Mouse (Mus musculus) heart, postnatal 10 days (tissue): ENCODE data around the gene Tns4. TPM values are rescaled to one million over a fixed set of nuclear protein-coding genes. Genes with fewer than 3 reads are reported as not detected.

Experiments used
- DNase-seq, 2 experiments: peaks; one replicate each; pipeline ENCODE4 v3.0.0; 2021
- intact Hi-C: fragments of 180-260 bp; cut with DNase I; formaldehyde crosslinking; loops from one replicate; pipeline ENCODE4 v1.15.1; 2025
- total RNA-seq, 2 experiments: library from RNA; stranded (reverse); gene quantifications; 2 replicates each; pipeline ENCODE4 v1.2.3; 2021

The Tns4 gene
- total RNA-seq, 2 experiments from 2014 or later, result 0.12 TPM

DNA sequence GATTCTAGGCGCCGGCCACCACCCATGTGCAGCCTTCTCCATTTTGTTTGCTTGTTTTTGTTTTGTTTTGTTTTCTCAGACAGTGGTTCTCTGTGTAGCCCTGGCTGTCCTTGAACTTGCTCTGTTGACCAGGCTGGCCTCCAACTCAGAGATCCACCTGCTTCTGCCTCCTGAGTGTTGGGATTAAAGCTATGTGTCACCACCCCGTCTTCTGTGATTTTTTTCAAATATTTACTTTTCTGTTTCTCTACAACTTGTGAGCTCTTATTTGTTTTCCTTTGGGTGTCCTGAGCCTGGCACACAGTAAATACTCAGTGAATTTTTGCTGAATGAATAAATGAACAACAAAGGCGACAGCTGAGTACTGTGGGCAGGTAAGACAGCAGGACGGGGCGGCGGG lies 26.4 kb downstream of the Tns4 start:
- DNase-seq, result no peak
- intact Hi-C loops, result no loop called here

GRCm38 (mm10) chr11:99060435-99060834 lies 28.7 kb downstream of the Tns4 start:
- intact Hi-C loops, result no loop called here
- peak; percentile 50 to 60 for DNase-seq

- intact Hi-C loops, result no loop called here
- DNase-seq, result peak; percentile 76
Observed at GRCm38 (mm10) chr11:99055571-99056452, 33.3 kb downstream of the Tns4 start.

GRCm38 (mm10) chr11:99055143-99055542 lies 34.0 kb downstream of the Tns4 start:
- peak; percentile 43 to 56 for DNase-seq
- intact Hi-C loops, result no loop called here

DNA sequence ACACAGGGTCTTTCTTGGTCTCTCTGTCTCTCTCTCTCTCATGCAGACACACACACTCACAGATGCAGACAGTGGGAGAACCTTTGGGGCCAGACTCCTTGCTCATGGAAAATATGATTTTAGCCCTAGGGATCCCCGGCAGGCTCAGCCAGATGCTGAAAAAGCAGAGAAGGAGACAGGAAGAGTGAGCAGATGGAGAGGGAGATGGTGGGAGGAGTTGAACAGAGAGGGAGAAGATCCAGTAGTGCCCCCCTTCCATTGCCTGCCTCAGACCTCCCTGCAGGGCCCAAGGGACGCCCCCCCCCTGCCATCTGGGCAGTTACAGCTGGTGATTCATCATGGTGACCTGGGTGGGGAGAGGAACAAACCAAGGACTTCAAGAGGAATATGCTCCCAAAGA lies 41.5 kb downstream of the Tns4 start:
- intact Hi-C loops, result no loop called here
- peak; percentile 60 to 73 for DNase-seq

- intact Hi-C loops, result no loop called here
Observed at GRCm38 (mm10) chr11:99047120-99047519, 42.0 kb downstream of the Tns4 start.

DNA sequence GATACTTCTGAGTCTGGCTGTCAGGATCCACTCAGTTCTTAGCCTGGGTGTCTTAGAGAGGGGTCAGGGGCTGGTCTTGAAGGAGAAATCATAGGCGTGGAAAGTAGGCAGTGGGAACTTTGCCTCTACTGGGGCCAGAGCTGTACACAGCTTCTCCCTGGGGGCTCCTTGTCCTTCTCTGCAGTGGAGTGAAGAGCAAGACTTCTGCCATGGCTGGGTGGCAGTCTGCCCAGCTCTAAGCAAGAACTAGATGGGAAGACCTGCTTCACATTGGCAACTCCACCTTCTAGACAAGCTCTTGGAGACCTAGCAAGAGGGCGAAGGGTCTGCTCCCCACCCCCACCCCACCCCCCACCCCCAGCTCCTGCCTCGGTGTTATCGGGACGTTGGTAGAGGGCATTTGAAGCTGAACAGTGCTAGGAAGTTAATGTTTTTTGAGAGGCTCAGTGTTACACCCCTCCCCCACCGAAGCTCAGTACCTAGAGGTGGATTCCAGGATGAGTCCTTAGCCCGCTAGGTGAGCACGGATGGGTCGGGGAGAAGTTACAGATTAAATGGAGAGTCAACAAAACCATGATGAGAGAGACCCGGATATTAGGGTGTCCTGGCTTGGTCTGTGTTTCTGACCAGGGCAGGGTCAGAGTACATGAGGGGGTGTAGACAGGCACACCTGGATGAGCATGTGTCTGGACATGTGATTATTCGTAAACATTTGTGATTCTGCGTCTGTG lies 43.8 kb downstream of the Tns4 start:
- intact Hi-C loops, result no loop called here
- no peak for DNase-seq

More at GRCm38 (mm10) chr11:99047120-99047519, 42.0 kb downstream of the Tns4 start:
- peak; percentile 94 for DNase-seq

DNA sequence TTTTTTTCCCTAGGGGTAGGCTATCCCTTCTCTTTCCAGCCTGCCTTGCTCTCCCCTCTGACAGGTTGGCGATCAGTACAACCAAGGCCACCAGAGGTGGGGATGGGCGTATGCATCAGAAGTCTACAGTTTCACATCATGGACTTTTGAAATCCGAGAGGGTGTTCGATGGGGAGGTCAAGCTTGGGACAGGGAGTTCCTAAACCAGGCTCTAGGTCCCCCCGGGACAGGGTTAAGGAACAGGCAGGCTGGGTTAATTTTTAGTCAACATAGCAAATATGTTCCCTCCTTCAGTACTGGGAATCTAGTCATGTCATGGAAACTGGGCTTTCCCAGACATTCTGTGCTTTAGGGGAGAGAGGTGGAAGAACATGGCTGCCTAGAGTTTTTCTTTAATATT lies 44.8 kb downstream of the Tns4 start:
- intact Hi-C loops, result no loop called here
- DNase-seq, result no peak

DNA sequence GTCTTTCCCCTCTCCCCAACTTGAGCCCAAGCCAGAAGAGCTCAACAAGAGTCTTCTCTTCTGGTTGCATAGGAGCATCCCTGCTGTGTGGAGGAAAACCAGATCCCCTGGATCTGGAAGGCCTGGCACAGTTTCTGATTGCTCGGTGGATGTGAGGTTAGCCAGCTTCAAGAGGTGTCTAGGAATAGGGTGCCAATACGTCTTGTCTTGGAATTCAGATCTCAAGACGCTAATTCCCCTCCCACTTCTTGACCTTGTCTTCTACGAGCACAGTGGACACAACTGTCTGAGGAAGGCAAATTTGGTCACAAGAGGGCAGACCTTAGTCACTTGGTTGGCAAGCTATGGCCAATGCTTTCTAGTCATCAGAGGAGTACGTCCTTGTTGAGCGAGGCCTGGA lies 45.5 kb downstream of the Tns4 start:
- DNase-seq, result peak in 1 of 2 experiments; percentile 29
- intact Hi-C loops, result no loop called here

DNA sequence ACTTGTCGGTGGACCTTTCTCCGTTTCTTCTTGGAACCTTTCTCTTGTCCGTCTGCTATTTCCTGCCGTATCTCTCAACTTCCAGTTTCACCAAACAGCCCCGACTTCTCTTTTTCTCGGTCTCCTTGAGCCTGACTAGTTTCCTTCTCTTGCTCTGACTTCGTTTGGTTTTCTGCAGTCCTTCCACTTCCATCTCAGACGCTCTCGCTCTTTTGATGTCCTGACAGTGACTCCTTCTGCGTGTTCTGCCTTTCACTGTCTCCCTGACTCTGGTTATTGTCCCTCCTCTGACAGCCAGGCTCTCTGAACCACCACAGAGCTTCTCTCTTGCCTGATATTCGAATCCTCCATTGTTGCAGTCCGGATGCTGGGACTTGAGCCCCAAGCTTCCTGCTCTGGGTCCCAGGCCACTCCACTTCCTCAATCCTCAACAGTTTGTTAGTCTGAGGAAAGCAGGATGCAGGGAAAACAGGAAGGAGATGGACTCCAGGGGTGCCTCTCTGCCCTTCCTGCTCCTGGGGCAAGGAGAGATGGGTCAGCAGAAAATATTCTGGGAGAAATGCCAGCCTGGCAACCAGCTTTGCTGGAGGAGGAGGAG lies 46.2 kb downstream of the Tns4 start:
- DNase-seq, result peak; percentile 66 to 74
- intact Hi-C loops, result no loop called here

- intact Hi-C loops, result loop anchor here (2.0 kb wide), 1 partner anchor 119 kb away; no protein-coding TSS in a partner anchor
- peak; percentile 23 to 32 for DNase-seq
Observed at GRCm38 (mm10) chr11:99041841-99042780, 47.0 kb downstream of the Tns4 start.

DNA sequence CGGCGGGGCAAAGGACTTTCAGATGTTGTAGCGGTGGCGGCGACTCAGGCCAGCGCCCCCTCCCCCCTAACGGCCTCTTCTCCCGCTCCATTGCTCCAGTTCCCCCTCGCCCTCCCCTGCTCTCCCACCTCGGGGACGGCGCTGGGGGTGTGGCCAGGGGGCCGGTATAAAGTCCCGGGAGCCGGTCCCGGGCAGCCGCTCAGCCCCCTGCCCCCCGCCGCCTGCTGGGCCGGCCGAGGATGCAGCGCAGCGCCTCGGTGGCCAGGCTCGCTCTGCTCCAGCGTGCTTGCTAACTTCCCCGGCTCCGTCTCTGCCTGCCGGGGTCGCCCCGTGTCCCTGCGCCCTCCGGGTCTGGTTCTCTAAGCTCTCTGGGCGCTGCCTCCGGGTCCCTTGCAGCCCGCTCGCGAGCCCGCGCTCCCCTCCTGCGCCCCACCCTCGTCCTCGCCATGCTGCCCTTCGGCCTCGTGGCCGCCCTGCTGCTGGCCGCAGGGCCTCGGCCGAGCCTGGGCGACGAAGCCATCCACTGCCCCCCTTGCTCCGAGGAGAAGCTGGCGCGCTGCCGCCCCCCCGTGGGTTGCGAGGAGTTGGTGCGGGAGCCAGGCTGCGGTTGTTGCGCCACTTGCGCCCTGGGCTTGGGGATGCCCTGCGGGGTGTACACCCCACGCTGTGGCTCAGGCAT lies 47.9 kb downstream of the Tns4 start, which contains the start of gene Igfbp4:
TSS of gene Igfbp4 (plus strand) at position 194 of the 679 bp plus-strand sequence.
- intact Hi-C loops, result loop anchor here (2.0 kb wide), 1 partner anchor 118 kb away; no protein-coding TSS in a partner anchor
- peak; percentile 80 to 81 for DNase-seq

- peak; percentile 65 to 72 for DNase-seq
- intact Hi-C loops, result loop anchor here (1.0 to 2.0 kb wide), 2 partner anchors 84 to 118 kb away; no protein-coding TSS in a partner anchor
Observed at GRCm38 (mm10) chr11:99040346-99040974, 48.6 kb downstream of the Tns4 start.

DNA sequence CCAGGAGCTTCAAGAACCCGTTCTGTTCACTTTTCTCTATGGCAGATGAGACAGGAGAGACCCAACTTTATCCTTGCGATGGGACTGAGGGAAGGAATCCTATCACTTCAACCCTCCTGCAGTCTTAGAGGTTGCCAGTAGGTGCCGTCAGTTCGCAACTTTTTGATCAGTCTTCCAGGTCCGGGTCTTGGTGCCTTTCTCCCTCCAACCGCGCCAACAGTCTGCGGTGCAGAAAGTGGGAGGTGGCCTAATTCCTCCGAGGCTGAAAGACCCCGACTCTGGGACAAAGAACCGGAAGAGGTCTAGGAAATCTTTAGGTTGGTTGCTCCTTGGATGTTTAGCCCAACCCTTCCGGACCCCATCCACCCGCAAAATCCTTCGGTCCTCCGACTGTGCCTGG lies 49.3 kb downstream of the Tns4 start:
- intact Hi-C loops, result loop anchor here (1.0 to 2.0 kb wide), 4 partner anchors 27 to 117 kb away; no protein-coding TSS in a partner anchor
- peak; percentile 90 to 92 for DNase-seq

GRCm38 (mm10) chr11:99036254-99036653 lies 52.9 kb downstream of the Tns4 start:
- intact Hi-C loops, result no loop called here
- no peak for DNase-seq

DNA sequence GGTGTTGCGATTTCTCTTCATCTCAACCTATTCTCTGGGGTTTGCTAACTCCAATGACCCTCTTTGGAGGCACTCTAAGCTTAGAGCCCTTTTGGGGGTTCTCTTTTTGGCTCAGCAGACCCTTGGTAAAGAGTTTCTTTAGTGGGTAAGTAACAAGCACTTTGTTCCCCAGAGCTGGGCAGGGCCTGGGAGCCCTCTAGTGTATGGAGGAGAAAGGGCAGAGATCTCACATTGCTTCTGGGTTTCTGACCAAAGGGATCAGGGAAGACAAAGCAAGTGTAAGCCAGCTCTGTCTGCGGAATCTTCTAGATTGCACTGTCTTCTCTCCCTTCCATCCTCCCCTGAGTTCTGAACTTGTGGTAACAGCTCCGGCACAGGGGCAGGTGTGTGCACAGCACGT lies 53.8 kb downstream of the Tns4 start:
- DNase-seq, result no peak
- intact Hi-C loops, result loop anchor here (2.0 kb wide), 1 partner anchor 61 kb away; no protein-coding TSS in a partner anchor

DNA sequence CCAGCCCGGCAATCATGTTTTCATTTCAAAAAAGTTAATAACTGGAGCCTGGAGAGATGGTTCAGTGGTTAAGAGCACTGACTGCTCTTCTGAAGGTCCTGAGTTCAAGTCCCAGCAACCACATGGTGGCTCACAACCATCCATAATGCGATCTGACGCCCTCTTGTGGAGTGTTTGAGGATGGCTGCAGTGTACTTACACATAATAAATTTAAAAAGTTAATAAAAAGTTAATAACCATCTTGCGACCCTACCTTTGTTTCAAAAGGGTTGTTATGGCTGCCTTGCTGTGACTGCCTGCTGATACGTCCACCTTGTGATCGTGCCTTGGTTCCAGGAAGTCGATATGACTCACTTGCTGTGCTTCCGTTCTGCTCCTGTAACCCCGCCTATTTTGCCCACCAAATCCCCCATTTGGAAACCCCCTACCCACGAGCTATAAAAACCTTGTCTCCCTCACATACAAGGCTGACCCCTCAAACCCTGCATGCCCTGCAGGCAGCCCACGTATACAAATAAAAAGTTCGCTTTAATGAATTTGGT lies 62.1 kb downstream of the Tns4 start:
- intact Hi-C loops, result no loop called here
- no peak for DNase-seq

GRCm38 (mm10) chr11:99025878-99026277 lies 63.2 kb downstream of the Tns4 start:
- DNase-seq, result no peak
- intact Hi-C loops, result no loop called here
